In the genomic region with DNA sequence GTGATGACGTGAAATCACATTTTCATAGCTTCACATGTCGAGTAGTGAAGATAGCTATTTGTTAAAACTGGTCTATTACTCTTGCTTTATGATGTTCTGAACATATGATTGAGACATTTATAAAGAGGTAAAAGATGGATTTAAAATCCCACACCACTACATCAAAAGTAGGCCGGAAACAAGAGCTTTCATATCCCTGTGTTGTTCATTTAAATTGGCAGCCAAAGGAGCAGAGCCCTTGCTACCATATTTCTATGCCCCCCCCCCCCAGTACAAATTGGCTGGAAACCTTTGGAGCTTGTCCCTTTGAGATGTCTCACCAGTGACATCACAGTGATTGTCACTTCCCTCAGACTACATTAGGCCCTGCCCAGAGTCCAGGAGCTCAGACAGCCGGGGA, we compare ENCODE assay signal across 15 mouse cellular contexts. TPM values are rescaled to one million over a fixed set of nuclear protein-coding genes. Genes with fewer than 3 reads are reported as not detected.
A peak's percentile ranks its signal among the peaks of the same experiment; 100 is the strongest.
DNase-seq lines count a peak whose midpoint lies in the region; ATAC-seq lines count a peak whose summit lies in the region.
"Had no signal": no experiment of that assay in that cellular context is flagged by ENCODE, and none has a peak within 500 bp of the region (broad histone marks: within the 10 kb centered on the region; RNA-seq: fewer than 3 reads in every experiment).

A gene (plus strand): TSS at position 301 of the 400 bp plus-strand sequence.

- intact Hi-C loops in left cerebral cortex, postnatal 36 days (cut with DNase I): no loop called here

- H3K36me3 ChIP-seq in neural tube, embryonic 15.5 days: no peaks in the 10 kb centered on the region
- no peaks in the 10 kb centered on the region for H3K36me3 ChIP-seq in heart, embryonic 15.5 days
- no peaks in the 10 kb centered on the region for H3K36me3 ChIP-seq in limb, embryonic 15.5 days
- H3K36me3 ChIP-seq: kidney, embryonic 15.5 days had no signal

- no peaks in the 10 kb centered on the region for H3K4me1 ChIP-seq in neural tube, embryonic 15.5 days
- 0 out of 2 replicates have a peak, but pooled peaks cover 2% of the 10 kb centered on the region for H3K4me1 ChIP-seq in heart, embryonic 15.5 days (replicated peaks)
- no peaks in the 10 kb centered on the region for H3K4me1 ChIP-seq in limb, embryonic 15.5 days
- H3K4me1 ChIP-seq: kidney, embryonic 15.5 days had no signal

- no peak within 1 kb of the TSS for H3K4me3 ChIP-seq in neural tube, embryonic 15.5 days (replicated peaks)
- H3K4me3 ChIP-seq in heart, embryonic 15.5 days: 0 out of 2 replicates have a peak within 1 kb of the TSS, but pooled peaks have one; percentile 14
- no peak within 1 kb of the TSS for H3K4me3 ChIP-seq in limb, embryonic 15.5 days
- H3K4me3 ChIP-seq: kidney, embryonic 15.5 days had no signal

- H3K9ac ChIP-seq in neural tube, embryonic 15.5 days (replicated peaks): no peak within 1 kb of the TSS
- no peak within 1 kb of the TSS for H3K9ac ChIP-seq in heart, embryonic 15.5 days
- no peak within 1 kb of the TSS for H3K9ac ChIP-seq in limb, embryonic 15.5 days
- H3K9ac ChIP-seq: kidney, embryonic 15.5 days; liver, postnatal 0 days had no signal

- no peak for DNase-seq in heart, adult 18-20 months
- DNase-seq in heart, adult 11 months: no peak
- DNase-seq in neural tube, embryonic 10.5 days (ENCODE audit: extremely low spot score, low spot score): no peak
- DNase-seq in left cerebral cortex, postnatal 36 days (ENCODE audit: low spot score in 2 of 2): no peak
- DNase-seq: adrenal gland, postnatal 25 days; cerebellum, postnatal 14 days; liver, postnatal 0 days had no signal

- no peak for ATAC-seq in neural tube, embryonic 15.5 days (ENCODE audit: low FRiP score)
- ATAC-seq in heart, embryonic 15.5 days (replicated peaks; ENCODE audit: insufficient number of reproducible peaks, insufficient read depth, low FRiP score, low read depth): no peak
- ATAC-seq in limb, embryonic 15.5 days (ENCODE audit: insufficient number of reproducible peaks, low FRiP score, low TSS enrichment, low read depth): no peak
- ATAC-seq: liver, postnatal 0 days had no signal

- H3K27ac ChIP-seq in neural tube, embryonic 15.5 days (replicated peaks): no peak within 1 kb of the TSS
- H3K27ac ChIP-seq in heart, embryonic 15.5 days: no peak within 1 kb of the TSS; the same call in 1 of the 2 replicates
- no peak within 1 kb of the TSS for H3K27ac ChIP-seq in limb, embryonic 15.5 days
- H3K27ac ChIP-seq: kidney, embryonic 15.5 days had no signal

- WGBS in neural tube, embryonic 15.5 days: 88% methylated on average over 4 of the region's 4 CpGs
- 65% methylated on average over 4 of the region's 4 CpGs for WGBS in heart, embryonic 15.5 days
- WGBS in limb, embryonic 15.5 days: 75% methylated on average over 4 of the region's 4 CpGs

- H3K27me3 ChIP-seq in neural tube, embryonic 15.5 days (replicated peaks): no peaks in the 10 kb centered on the region
- H3K27me3 ChIP-seq in heart, embryonic 15.5 days: 0 out of 2 replicates have a peak, but pooled peaks cover 2% of the 10 kb centered on the region
- H3K27me3 ChIP-seq in limb, embryonic 15.5 days: no peaks in the 10 kb centered on the region
- H3K27me3 ChIP-seq: kidney, embryonic 15.5 days had no signal

- no peak within 1 kb of the TSS for H3K4me2 ChIP-seq in neural tube, embryonic 15.5 days
- H3K4me2 ChIP-seq in heart, embryonic 15.5 days: no peak within 1 kb of the TSS
- no peak within 1 kb of the TSS for H3K4me2 ChIP-seq in limb, embryonic 15.5 days
- H3K4me2 ChIP-seq: kidney, embryonic 15.5 days had no signal

- no peaks in the 10 kb centered on the region for H3K9me3 ChIP-seq in neural tube, embryonic 15.5 days (replicated peaks)
- H3K9me3 ChIP-seq in heart, embryonic 15.5 days (replicated peaks): no peaks in the 10 kb centered on the region
- H3K9me3 ChIP-seq in limb, embryonic 15.5 days: no peaks in the 10 kb centered on the region
- H3K9me3 ChIP-seq: kidney, embryonic 15.5 days had no signal

RNA-seq across cellular contexts. Expression of the gene that starts here (rescaled TPM):
- 10 to 100 TPM; 81.9 to 86.0 TPM for total RNA-seq in heart, adult 18-20 months (2021)
- 8.9 and 11.3 TPM in 2 replicates for polyA plus RNA-seq in neural tube, embryonic 15.5 days (2015; fragmentation: Nextera tagmentation; extraction: Ambion mirVana)
- polyA plus RNA-seq in heart, embryonic 15.5 days (2015; fragmentation: Nextera tagmentation; extraction: Ambion mirVana): 122 and 142 TPM in 2 replicates
- polyA plus RNA-seq in limb, embryonic 15.5 days (2015; fragmentation: Nextera tagmentation; extraction: Ambion mirVana): 65.2 and 204 TPM in 2 replicates
- under 1 TPM in 1 of 2 experiments, not detected in 1; 0.29 TPM for total RNA-seq in left cerebral cortex, postnatal 36 days (2021)
- total RNA-seq: adrenal gland, postnatal 25 days; granulocyte monocyte progenitor cell, adult 5-6 weeks; layer of hippocampus, adult 18-20 months; megakaryocyte-erythroid progenitor cell, adult 5-6 weeks; MEL had no signal

Comparison
In these comparisons a context has a peak if more than half of its experiments do, and no peak if none do; other contexts are left out.
1. RNA of the gene that starts here (total RNA-seq): 81.9 to 86.0 TPM in heart, adult 18-20 months; 0.29 TPM in left cerebral cortex, postnatal 36 days; every median in the first group is over 10 times any median in the second.